Mouse (Mus musculus) gastrocnemius, postnatal 14 days (tissue): Measurements from ENCODE around the gene Pnpla2. TPM values are rescaled to one million over a fixed set of nuclear protein-coding genes. Genes with fewer than 3 reads are reported as not detected.
"Not testable (repeated sequence)": the region's sequence is repeated elsewhere in the genome, so short reads cannot be mapped to it uniquely, and the experiment has no call there.

Source experiments
- DNase-seq: peaks from one replicate; pipeline ENCODE4 v3.0.0; 2021; ENCODE audit warnings: mixed read lengths
- intact Hi-C: fragments of 180-260 bp; cut with DNase I; formaldehyde crosslinking; loops from one replicate; pipeline ENCODE4 v1.15.1; 2025; ENCODE audit warnings: low total_unique reads
- total RNA-seq, 2 experiments: library from RNA; stranded (reverse); gene quantifications; 2 replicates each; pipeline ENCODE4 v1.2.3; 2021

The Pnpla2 gene
- total RNA-seq, 2 experiments from 2014 or later, result 188 to 332 TPM

DNA sequence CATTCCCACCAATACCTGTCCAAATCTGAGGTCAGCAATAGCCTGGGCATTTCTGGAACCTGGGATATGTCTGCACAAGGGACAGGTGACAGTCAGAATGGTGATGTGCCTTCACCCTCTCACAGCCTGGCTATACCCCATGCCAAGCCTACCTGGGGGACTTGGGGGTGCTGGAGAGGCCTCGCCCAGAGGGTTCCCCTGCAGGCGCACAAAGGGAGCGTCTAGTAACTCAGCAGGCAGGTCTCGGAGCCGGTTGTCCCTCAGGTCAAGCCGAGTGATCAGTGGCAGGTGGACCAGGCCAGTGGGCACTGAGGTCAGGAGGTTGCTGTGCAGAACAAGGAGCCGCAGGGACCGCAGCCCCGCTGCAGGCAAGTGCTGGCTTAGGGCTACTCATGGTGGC is 13.5 kb upstream of the Pnpla2 start:
- intact Hi-C loops, result loop anchor here (5.0 kb wide), 1 partner anchor 34 kb away; no protein-coding TSS in a partner anchor

DNA sequence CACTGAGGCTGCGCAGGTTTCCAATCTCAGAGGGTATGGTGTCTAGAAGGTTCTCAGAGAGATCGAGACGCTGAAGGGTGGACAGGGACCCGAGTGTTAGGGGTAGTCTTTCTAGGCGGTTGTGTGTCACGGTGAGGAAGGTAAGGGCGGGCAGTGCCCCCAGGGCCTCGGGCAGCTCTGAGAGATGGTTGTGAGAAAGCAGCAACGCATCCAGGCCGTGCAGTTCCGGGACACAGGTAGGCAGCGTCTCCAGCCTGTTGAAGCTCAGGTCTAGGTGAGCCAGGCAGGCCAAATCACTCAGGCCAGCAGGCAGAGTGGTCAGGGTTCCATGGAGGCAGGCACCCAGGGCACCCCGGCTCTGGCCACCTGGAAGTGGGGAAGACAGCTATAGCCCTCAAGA is 12.8 kb upstream of the Pnpla2 start:
- intact Hi-C loops, result loop anchor here (5.0 kb wide), 1 partner anchor 35 kb away; no protein-coding TSS in a partner anchor
- peak; percentile 4 for DNase-seq

More for the DNA sequence above, 13.5 kb upstream of the Pnpla2 start:
- DNase-seq, result peak; percentile 5

DNA sequence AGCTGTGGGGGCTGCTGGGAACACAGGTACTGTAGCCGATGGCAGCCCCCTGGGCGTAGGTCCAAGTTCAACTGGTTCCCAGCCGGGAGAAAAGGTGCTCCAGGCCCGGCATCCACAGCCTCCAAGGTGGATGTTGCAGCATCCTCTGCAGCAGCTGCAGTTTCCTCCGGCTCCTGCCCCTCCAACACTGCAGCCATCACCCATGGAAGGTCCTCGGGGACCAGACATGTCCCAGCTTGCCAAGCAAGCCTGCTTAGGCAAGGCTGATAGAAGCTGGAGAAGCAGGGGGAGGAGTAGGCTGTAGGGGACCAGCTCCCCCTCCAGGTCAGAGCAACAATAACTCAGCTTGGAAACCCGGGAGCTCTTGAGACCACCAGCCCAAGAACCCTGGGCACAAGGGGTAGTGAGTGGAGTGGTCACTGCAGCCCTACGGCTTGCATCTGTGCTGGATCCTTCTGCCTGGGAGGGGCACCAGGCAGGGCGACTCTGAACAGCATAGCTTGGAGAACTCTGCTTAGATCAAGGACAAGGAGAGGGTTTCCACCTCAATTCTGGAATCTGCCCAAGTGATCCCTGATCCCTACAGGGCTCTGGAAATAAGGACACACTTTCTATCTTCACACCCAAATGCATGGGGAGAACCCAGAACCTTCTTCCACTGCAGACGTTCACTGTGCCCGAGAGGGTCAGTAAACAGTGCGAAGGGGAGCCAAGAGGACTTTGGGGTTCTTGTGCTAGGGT is 11.7 kb upstream of the Pnpla2 start:
- intact Hi-C loops, result loop anchor here (5.0 kb wide), 1 partner anchor 36 kb away; no protein-coding TSS in a partner anchor
- DNase-seq, result peak; percentile 30

DNA sequence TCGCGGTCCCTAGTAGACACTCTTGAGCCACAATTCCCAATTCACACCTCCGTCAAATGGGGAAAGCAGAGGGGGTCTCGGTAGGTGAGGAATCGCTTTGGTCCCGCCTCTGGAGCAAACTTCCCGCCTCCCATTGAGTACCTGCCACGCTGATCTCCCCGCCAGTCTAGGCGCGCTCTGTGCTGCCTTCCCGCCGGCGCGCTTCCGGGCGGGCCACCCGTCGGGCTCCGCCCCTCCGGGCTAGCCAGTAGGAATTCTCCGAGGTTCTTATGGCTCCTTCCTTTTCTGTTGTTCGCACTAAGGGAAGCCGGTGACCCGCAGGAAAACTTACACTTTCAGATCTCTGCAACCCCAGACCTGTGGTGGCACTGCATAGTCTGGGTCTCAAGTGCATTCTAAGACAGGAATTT is 11.2 kb upstream of the Pnpla2 start, which contains the start of gene Pidd1:
Gene Pidd1, minus strand, starts transcription at position 198 of the 410 bp plus-strand sequence.
- peak; percentile 65 for DNase-seq
- intact Hi-C loops, result loop anchor here (5.0 kb wide), 1 partner anchor 37 kb away; no protein-coding TSS in a partner anchor

DNA sequence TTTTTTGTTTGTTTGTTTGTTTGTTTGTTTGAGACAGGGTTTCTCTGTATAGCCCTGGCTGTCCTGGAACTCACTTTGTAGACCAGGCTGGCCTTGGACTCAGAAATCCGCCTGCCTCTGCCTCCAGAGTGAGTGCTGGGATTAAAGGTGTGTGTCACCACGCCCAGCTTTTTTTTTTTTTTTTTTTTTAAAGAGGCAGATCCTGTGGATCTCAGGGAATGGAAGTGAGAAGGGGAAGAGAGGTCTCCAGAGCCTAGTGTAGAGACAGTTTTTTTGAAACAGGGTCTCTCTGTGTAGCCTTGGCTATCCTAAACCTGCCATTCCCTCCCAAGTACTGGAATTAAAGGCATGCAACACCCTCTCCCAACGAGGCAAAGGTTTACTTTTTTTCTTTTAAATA is 8.6 kb upstream of the Pnpla2 start:
- DNase-seq, intact Hi-C loops: not testable (repeated sequence)

DNA sequence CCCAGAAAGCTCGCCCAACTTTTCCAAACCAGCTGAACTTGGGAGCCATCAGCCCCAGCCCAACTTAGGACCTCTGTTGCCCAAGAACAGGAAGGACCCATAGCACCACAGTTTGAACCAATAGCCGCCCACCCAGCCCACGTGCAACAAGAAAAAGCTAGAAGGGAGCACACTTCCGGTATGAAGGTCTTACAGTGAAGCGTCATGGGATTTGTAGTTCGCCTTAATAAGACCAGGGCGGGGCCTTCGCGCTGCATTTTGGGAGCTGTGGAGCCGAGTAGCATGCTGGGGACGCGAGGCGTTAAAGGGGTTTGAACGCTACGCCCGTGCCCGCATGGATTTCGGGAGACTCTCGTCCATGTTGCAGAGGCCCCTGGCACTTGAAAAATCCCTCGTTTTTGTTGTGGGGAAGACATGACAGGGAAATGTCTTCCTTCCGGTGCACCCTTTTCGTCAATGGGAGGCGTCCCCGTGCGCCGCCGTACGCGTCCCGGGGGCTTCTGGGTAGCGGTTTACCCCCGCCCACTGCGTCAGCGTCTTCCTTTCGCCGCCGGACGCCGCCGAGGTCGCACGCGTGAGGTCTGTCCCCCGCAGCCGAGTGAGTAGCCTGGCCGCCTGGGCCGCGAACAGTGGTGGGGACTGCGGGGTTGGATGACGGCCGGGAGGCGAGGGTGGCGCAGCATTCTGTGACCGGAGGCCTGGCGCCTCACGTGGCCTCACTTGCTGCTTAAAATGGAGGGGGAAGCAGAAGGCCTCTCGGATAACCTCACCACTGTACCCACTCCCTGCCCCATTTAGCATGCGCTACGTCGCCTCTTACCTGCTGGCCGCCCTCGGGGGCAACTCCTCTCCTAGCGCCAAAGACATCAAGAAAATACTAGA is 7.6 kb upstream of the Pnpla2 start, which contains the start of gene Rplp2:
Gene Rplp2, plus strand, starts transcription at position 261 of the 882 bp plus-strand sequence.
- intact Hi-C loops, result no loop called here
- DNase-seq, result peak; percentile 94

DNA sequence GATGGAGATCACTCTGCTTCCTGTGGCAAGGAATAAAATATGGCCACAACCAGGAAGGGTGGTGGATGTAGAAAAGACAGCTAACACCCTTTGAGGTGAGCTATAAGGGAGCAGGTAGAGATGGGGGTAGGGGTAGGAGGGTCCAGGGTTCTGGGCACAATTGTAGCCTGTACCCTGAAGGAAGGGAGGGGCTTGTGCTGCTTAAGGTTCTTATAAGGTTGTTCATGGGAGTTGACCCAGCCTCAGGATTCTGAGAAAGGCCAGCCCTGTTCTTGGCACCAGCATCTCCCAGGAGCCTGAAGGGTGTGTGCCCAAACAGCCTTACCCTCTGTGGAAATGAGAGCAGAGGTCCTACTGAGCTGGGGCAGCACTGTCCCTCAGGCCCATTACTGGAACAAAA is 3.1 kb upstream of the Pnpla2 start:
- DNase-seq, result no peak
- intact Hi-C loops, result no loop called here

DNA sequence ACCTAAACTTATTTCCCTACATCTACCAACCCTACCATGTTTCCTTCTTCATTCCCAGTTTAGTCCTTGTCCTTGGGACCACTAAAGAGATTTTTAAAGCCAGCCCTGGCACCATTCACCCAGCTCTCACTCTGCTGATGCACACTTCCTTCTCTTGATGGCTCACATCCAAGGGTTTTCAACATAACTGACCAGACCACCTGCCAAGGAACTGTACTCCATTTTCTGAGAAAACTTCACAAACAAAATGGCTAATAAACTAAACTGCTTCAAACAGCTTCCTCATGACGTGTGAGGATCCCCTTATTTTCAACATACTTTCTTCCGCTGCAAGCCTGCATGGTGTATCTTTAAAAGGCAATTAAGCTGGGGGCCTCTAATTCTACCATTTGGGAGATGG is 1.4 kb upstream of the Pnpla2 start:
- intact Hi-C loops, result no loop called here
- no peak for DNase-seq

DNA sequence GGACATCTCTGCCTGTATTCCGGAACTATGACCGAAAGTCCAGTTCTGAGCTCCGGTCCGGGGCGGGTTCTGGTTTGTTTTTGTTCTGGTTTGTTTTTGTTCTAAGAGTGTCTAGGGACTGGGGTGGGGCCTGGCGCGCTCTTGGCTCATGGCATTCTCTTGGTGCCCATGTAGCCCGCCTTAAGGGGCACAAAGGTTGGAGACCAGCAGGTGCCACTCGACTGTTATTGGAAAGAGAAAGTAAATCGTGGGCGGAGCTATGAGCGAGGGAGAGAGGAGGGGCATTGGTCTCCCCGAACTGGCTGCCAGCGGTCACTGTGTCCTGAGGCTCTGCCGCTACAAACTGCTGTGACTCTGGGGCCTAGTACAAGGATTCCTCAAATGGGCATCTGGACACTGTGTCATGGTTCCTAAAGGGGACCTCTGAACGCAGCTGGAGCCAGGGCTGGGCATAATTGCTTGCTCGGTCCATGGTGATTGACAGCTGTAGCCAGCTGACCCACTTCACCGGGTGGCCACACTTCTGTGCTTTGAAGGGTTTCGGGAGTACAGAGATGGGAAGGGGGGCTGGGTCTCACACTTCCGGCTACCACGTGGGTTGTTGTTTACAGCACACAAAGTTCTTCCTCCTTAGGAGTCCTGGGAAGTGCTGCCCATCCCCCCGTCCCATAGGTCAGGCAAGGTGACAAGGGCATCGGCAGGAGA is 764 bp downstream of the Pnpla2 start:
- peak; percentile 78 for DNase-seq
- intact Hi-C loops, result no loop called here

DNA sequence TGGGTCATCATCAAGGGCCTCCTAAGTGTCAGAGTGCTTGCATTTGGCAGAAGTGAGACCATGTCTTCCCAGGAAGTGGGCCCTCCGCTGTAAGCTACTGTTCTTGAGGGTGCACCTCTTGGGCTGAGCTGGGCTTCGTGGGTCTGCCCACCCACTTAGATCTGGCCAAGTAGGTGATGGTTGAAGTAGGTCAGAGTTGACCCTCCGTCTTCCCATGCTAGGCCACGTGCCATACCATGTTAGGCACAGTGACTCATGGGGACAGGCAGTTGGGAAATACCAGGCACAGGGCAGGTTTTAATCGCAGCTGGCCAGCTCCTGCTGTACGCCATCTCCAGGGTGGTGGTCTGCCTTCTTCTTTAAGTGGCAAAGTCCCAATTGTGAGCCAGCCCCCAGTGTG is 1.7 kb downstream of the Pnpla2 start:
- peak; percentile 43 for DNase-seq
- intact Hi-C loops, result no loop called here

DNA sequence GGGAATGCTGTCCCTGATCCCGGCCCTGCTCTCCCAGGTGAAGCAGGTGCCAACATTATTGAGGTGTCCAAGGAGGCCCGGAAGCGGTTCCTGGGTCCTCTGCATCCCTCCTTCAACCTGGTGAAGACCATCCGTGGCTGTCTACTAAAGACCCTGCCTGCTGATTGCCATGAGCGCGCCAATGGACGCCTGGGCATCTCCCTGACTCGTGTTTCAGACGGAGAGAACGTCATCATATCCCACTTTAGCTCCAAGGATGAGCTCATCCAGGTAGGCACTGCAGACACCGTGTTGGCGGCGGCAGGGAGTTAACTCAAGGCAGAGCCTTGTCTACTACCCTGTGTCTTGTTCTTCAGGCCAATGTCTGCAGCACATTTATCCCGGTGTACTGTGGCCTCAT is 2.2 kb downstream of the Pnpla2 start:
- intact Hi-C loops, result no loop called here
- peak; percentile 8 for DNase-seq

DNA sequence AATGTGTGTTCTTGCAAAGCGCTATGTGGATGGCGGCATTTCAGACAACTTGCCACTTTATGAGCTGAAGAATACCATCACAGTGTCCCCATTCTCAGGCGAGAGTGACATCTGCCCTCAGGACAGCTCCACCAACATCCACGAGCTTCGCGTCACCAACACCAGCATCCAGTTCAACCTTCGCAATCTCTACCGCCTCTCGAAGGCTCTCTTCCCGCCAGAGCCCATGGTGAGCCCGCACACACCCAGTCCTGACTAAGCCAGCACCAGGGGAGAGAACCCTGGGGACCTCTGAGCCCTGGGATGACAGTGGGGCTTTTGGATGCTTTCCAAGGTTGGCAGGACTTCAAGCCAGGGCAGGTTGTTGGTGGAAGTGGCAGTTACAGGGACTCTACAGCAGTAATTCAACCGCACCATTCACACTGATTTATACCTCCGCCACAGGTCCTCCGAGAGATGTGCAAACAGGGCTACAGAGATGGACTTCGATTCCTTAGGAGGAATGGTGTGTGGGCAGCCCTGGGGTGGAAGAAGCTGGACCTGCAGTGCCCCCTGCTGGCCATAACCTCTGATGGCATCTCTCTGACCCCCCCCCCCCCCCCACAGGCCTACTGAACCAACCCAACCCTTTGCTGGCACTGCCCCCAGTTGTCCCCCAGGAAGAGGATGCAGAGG is 3.1 kb downstream of the Pnpla2 start:
- intact Hi-C loops, result no loop called here
- DNase-seq, result peak; percentile 65

DNA sequence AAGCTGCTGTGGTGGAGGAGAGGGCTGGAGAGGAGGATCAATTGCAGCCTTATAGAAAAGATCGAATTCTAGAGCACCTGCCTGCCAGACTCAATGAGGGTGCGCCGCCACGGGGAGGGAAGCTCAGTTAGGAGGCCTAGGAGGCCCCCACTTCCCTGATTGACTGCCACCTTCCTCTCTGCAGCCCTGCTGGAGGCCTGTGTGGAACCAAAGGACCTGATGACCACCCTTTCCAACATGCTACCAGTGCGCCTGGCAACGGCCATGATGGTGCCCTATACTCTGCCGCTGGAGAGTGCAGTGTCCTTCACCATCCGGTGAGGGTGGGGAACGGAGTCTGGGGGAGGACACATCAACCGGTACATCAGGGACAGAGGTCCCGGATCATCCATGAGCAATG is 3.7 kb downstream of the Pnpla2 start:
- DNase-seq, result peak; percentile 3
- intact Hi-C loops, result no loop called here

DNA sequence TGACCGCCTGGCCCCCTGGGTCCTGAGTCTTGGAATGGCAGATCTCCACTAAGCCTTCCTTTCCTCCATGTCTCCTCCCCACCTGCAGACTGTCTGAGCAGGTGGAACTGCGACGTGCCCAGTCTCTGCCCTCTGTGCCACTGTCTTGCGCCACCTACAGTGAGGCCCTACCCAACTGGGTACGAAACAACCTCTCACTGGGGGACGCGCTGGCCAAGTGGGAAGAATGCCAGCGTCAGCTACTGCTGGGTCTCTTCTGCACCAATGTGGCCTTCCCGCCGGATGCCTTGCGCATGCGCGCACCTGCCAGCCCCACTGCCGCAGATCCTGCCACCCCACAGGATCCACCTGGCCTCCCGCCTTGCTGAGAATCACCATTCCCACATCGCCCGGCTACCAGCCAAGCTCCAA is 4.3 kb downstream of the Pnpla2 start:
- intact Hi-C loops, result no loop called here
- peak; percentile 32 for DNase-seq

DNA sequence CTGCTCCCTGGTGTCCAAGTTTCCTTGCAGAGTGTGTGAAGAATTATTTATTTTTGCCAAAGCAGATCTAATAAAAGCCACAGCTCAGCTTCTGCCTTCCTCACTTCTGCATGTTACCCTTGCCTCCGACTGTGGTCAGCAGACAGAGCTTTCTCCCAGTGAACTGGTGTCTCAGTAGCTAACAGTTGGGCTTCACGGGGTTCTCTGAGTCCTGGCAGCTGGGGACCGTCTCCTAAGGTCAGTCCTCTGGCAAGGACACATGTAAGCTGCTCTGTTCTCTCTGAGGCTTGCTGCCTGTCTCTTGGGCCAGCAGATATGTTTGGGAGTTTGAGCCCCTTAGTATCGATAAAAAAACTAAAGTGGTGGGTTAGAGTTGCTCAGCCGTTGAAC is 5.0 kb downstream of the Pnpla2 start:
- peak; percentile 26 for DNase-seq

DNA sequence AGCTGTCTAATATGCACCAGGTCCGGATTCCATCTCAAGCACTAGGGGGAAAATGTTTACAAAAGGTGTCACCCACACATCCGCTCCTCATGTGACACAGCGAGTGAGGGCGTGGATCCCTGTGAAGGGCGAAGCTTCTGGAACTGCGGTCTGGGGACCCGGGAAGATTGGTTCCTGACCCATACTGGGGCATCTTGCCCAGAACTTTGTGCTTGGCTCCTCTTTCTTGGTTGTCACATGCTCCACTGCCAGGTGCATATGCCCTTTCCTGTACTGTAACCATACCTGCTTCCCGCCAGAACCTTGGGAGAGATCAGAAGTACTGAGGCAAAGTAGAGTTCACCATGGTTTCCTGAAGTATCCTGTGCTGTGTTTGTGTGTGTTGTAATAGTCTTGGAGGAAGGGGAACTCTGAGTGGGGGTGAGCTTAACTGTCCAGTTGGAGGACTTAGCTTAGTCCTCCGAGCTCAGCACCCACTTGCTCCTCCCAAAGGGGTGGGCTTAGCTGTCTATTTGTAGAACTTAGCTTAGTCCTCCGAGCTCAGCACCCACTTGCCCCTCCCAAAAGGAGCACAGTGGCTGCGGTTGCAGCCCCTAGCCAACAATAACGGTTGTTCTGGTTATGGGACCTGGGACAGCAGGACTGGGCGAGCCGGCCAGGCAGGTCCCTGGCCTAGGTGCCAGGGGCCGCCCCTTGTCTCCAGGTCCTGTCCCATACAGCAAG is 5.6 kb downstream of the Pnpla2 start, which contains the start of gene Cracr2b:
Gene Cracr2b, plus strand, starts transcription at position 704 of the 723 bp plus-strand sequence.
- peak; percentile 22 for DNase-seq
- intact Hi-C loops, result no loop called here

More for the DNA sequence above, 5.0 kb downstream of the Pnpla2 start:
- intact Hi-C loops, result no loop called here

DNA sequence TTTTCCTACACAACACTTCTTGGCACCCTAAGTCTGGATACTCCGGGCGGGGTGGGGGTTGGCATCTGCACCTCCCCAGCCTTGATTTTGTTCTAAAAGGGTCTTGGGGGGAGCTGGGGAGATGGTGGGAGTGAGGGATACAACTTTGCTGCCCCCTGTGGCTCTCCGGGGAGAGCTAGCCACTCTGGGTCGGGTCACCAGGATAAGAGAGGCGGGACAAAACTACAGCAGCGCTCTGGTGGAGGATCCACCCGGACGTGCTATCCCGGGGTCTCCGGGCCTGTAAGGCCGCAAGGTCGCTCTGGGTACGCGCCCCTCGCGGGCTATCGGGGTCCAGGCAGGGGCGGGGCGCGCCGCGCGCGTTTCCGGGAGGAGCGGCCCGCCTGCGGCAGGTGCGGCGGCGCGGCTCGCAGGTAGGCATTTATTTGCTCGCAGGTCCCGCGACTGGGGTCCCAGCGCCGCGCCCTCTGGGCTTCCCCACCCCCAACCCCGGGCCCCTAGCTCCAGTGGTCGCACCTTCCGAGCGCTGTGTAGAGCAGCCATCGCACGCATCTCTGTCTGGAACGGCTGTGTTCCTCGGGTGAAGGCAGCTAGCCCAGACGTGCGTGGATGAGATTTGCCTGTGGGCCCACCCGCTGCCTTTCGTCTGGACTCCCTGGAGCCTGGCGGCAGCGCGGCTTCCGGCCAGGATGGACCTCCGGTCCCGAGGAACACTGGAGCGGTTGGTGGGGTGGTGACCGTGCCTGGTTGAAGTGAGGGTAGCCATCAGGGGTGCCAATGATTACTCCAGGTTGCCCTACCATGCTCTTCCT is 6.7 kb downstream of the Pnpla2 start:
- DNase-seq, result peak; percentile 32
- intact Hi-C loops, result no loop called here
